11 mouse cellular contexts compared by ENCODE assay signal in the genomic region with DNA sequence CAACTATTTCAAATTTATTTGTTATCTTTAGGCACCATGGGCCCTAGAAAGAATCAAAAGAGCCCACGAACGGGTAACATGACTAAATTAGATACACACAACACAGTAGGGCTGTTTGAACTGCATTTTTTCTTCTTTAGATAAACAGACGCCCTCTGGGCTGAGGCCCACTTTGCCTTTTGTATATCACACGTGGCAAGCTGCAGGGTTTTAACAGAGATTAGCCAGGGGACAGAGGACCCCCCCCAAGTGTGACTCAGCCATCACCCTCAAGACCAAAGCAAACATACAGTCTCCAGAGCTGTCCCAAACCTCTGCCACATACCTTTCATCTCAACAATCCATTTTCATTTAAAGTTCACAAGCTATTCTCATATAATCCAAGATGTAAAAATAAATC. TPM values are rescaled to one million over a fixed set of nuclear protein-coding genes. Genes with fewer than 3 reads are reported as not detected.
DNase-seq lines count a peak whose midpoint lies in the region; ATAC-seq lines count a peak whose summit lies in the region.
"Had no signal": no experiment of that assay in that cellular context is flagged by ENCODE, and none has a peak within 500 bp of the region (broad histone marks: within the 10 kb centered on the region; RNA-seq: fewer than 3 reads in every experiment).

No protein-coding gene starts in this region.

- peaks cover 45% of the 10 kb centered on the region for H3K4me1 ChIP-seq in heart, embryonic 15.5 days (replicated peaks)
- peaks cover 67% of the 10 kb centered on the region for H3K4me1 ChIP-seq in liver, embryonic 11.5 days (replicated peaks; ENCODE audit: control insufficient read depth, insufficient read depth, low read length)

- 0 out of 2 replicates have a peak overlapping the region, but pooled peaks have one; percentile 10 for H3K4me2 ChIP-seq in heart, embryonic 15.5 days
- H3K4me2 ChIP-seq in liver, embryonic 11.5 days = peak overlapping the region; percentile 58
- H3K4me2 ChIP-seq: forebrain, embryonic 13.5 days had no signal

- no peaks in the 10 kb centered on the region for H3K27me3 ChIP-seq in heart, embryonic 15.5 days
- H3K27me3 ChIP-seq in liver, embryonic 11.5 days (replicated peaks; ENCODE audit: control insufficient read depth, insufficient read depth, low read length) = no peaks in the 10 kb centered on the region
- H3K27me3 ChIP-seq: forebrain, embryonic 13.5 days had no signal

- intact Hi-C loops in heart, postnatal 25 days (cut with DNase I) = loop anchor here (5.0 kb wide), 1 partner anchor 41 kb away; the partner anchor contains the start of gene Frs2

- peak overlapping the region; percentile 71 for H3K27ac ChIP-seq in heart, embryonic 15.5 days
- peak overlapping the region; percentile 96 for H3K27ac ChIP-seq in liver, embryonic 11.5 days (ENCODE audit: low read depth, low read length)
- H3K27ac ChIP-seq: forebrain, embryonic 13.5 days had no signal

- DNase-seq in heart, postnatal 25 days (ENCODE audit: low spot score) = no peak
- DNase-seq in thymus, postnatal 0 days (ENCODE audit: low spot score) = peak; percentile 18
- DNase-seq in thymus, postnatal 4 days = no peak
- DNase-seq in liver, embryonic 11.5 days (ENCODE audit: low spot score) = no peak
- peak; percentile 49 for DNase-seq in yolk sac, embryonic 10.5 days (ENCODE audit: low spot score)
- DNase-seq in adrenal gland, adult 2 months = no peak
- no peak for DNase-seq in cerebellum, adult 9-10 months
- DNase-seq: cerebellum, adult 18-20 months; lung, postnatal 4 days had no signal

- no peaks in the 10 kb centered on the region for H3K36me3 ChIP-seq in heart, embryonic 15.5 days
- H3K36me3 ChIP-seq in liver, embryonic 11.5 days (ENCODE audit: control insufficient read depth, insufficient read depth, low read length) = no peaks in the 10 kb centered on the region; the same call in 1 of the 2 replicates

- H3K4me3 ChIP-seq in heart, embryonic 15.5 days = no peak overlapping the region
- H3K4me3 ChIP-seq in liver, embryonic 11.5 days (ENCODE audit: low read depth, low read length) = no peak overlapping the region
- H3K4me3 ChIP-seq: forebrain, embryonic 13.5 days had no signal

- ATAC-seq in heart, embryonic 15.5 days (replicated peaks; ENCODE audit: insufficient number of reproducible peaks, insufficient read depth, low FRiP score, low read depth) = peak; percentile 66; the same call in 1 of the 2 replicates
- peak; percentile 94 for ATAC-seq in liver, embryonic 11.5 days (replicated peaks; ENCODE audit: low FRiP score)
- ATAC-seq: forebrain, embryonic 13.5 days had no signal

- H3K9me3 ChIP-seq in heart, embryonic 15.5 days (replicated peaks) = no peaks in the 10 kb centered on the region
- H3K9me3 ChIP-seq in liver, embryonic 11.5 days (ENCODE audit: control insufficient read depth, low read length) = no peaks in the 10 kb centered on the region
- H3K9me3 ChIP-seq: forebrain, embryonic 13.5 days had no signal

- WGBS in heart, embryonic 15.5 days = 9% methylated on average over 4 of the region's 4 CpGs
- WGBS in liver, embryonic 11.5 days = 5% methylated on average over 4 of the region's 4 CpGs

- H3K9ac ChIP-seq in heart, embryonic 15.5 days = no peak overlapping the region
- peak overlapping the region; percentile 55; the same call in 1 of the 2 replicates for H3K9ac ChIP-seq in liver, embryonic 11.5 days (ENCODE audit: low read depth, low read length)
- H3K9ac ChIP-seq: forebrain, embryonic 13.5 days had no signal

RNA-seq across cellular contexts. Expression of gene Frs2, which starts 42.1 kb away (rescaled TPM):
- polyA plus RNA-seq in heart, embryonic 15.5 days (2015; fragmentation: Nextera tagmentation; extraction: Ambion mirVana) = 14.8 and 14.9 TPM in 2 replicates
- total RNA-seq in heart, postnatal 25 days (2021) = 10 to 100 TPM; 16.3 to 17.1 TPM
- polyA plus RNA-seq in thymus, postnatal 0 days (2015; fragmentation: Nextera tagmentation; extraction: Ambion mirVana) = 13.1 and 14.6 TPM in 2 replicates
- 21.3 and 23.5 TPM in 2 replicates for polyA plus RNA-seq in liver, embryonic 11.5 days (2014; fragmentation: Nextera tagmentation; extraction: Ambion mirVana)
- total RNA-seq in adrenal gland, adult 2 months (2021) = 10 to 100 TPM; 21.4 to 28.1 TPM
- 4.6 and 5.6 TPM in 2 replicates for polyA plus RNA-seq in adrenal gland, adult 2 months (2012; rRNA removed)

RNA-seq across cellular contexts. Expression of gene Cct2, which starts 42.6 kb away (rescaled TPM):
- 139 and 171 TPM in 2 replicates for polyA plus RNA-seq in heart, embryonic 15.5 days (2015; fragmentation: Nextera tagmentation; extraction: Ambion mirVana)
- 100 to 1,000 TPM; 129 to 137 TPM for total RNA-seq in heart, postnatal 25 days (2021)
- polyA plus RNA-seq in thymus, postnatal 0 days (2015; fragmentation: Nextera tagmentation; extraction: Ambion mirVana) = 263 and 270 TPM in 2 replicates
- polyA plus RNA-seq in liver, embryonic 11.5 days (2014; fragmentation: Nextera tagmentation; extraction: Ambion mirVana) = 414 and 416 TPM in 2 replicates
- 100 to 1,000 TPM; 217 to 230 TPM for total RNA-seq in adrenal gland, adult 2 months (2021)
- 17.6 and 21.5 TPM in 2 replicates for polyA plus RNA-seq in adrenal gland, adult 2 months (2012; rRNA removed)

Comparison
In these comparisons a context has a peak if more than half of its experiments do, and no peak if none do; other contexts are left out.
1. DNase-seq: peak in thymus, postnatal 0 days (single experiment) and yolk sac, embryonic 10.5 days (single experiment); none in heart, postnatal 25 days (single experiment), thymus, postnatal 4 days (single experiment), liver, embryonic 11.5 days (single experiment), adrenal gland, adult 2 months (single experiment) and cerebellum, adult 9-10 months (single experiment).